Mouse (Mus musculus) heart, embryonic 11.5 days (tissue): ENCODE measurements around the gene Igtp. TPM values are rescaled to one million over a fixed set of nuclear protein-coding genes. Genes with fewer than 3 reads are reported as not detected.
"Not testable (repeated sequence)": the region's sequence is repeated elsewhere in the genome, so short reads cannot be mapped to it uniquely, and the experiment has no call there.

Source experiments
- ATAC-seq: fragments of 200-750 bp; cut with Nextera tagmentation; replicated peaks from 2 replicates; pipeline ENCODE4 v1.8.0; 2017; ENCODE audit warnings: moderate library complexity; ENCODE audit not compliant: insufficient number of reproducible peaks, low FRiP score, low TSS enrichment
- H3K27ac ChIP-seq: fragments of 300-500 bp; sonication (generic); 2 replicates; pipeline ENCODE4 v1.5.1; 2014; ENCODE audit warnings: mild to moderate bottlenecking, low read depth, low read length
- H3K27me3 ChIP-seq: fragments of 300-500 bp; sonication (generic); 2 replicates; pipeline ENCODE4 v1.6.1; 2014; ENCODE audit warnings: mild to moderate bottlenecking, low read length, mixed read lengths; ENCODE audit not compliant: control insufficient read depth, insufficient read depth
- H3K36me3 ChIP-seq: fragments of 300-500 bp; sonication (generic); 2 replicates; pipeline ENCODE4 v1.6.1; 2014; ENCODE audit warnings: mild to moderate bottlenecking, low read length, moderate library complexity, mixed read lengths; ENCODE audit not compliant: control insufficient read depth, insufficient read depth
- H3K4me1 ChIP-seq: fragments of 300-500 bp; sonication (generic); 2 replicates; pipeline ENCODE4 v1.6.1; 2014; ENCODE audit warnings: low read length; ENCODE audit not compliant: control insufficient read depth, insufficient read depth
- H3K4me2 ChIP-seq: fragments of 300-500 bp; sonication (generic); 2 replicates; pipeline ENCODE4 v1.6.1; 2014; ENCODE audit warnings: mild to moderate bottlenecking, moderate library complexity
- H3K4me3 ChIP-seq: fragments of 300-500 bp; sonication (generic); 2 replicates; pipeline ENCODE4 v1.5.1; 2014; ENCODE audit warnings: low read depth, low read length
- H3K9ac ChIP-seq: fragments of 300-500 bp; sonication (generic); 2 replicates; pipeline ENCODE4 v1.6.1; 2014; ENCODE audit warnings: mild to moderate bottlenecking, low read depth, low read length, moderate library complexity
- H3K9me3 ChIP-seq: fragments of 300-500 bp; sonication (generic); replicated peaks from 2 replicates; pipeline ENCODE4 v1.6.1; 2016; ENCODE audit warnings: low read length; ENCODE audit not compliant: control insufficient read depth
- WGBS: fragments of 180-500 bp; shearing (Covaris S2); extraction: QIAGEN DNeasy Blood & Tissue Kit; methylation state at CpG from one replicate; pipeline ENCODE4 v1.1.7; 2014; ENCODE audit not compliant: insufficient replicate concordance; 5-methylcytosine and 5-hydroxymethylcytosine counted together
- polyA plus RNA-seq: library from polyadenylated mRNA; unstranded; fragments of >200 nt; fragmentation: Nextera tagmentation; extraction: Ambion mirVana; gene quantifications from 2 replicates; pipeline ENCODE4 v1.2.1, GENCODE M21; 2014

Igtp gene
- polyA plus RNA-seq, 1 experiment from 2014 or later: 5.3 TPM

GRCm38 (mm10) chr11:58179563-58179962 is 19.8 kb upstream of the Igtp start:
- WGBS: 25% methylated on average over 3 of the region's 3 CpGs
- H3K27ac ChIP-seq: no peak overlapping the region
- no peak overlapping the region for H3K9ac ChIP-seq
- no peak for ATAC-seq
- no peak overlapping the region for H3K4me3 ChIP-seq
- H3K4me2 ChIP-seq: no peak overlapping the region
- H3K27me3 ChIP-seq: no peaks in the 10 kb centered on the region
- no peaks in the 10 kb centered on the region for H3K4me1 ChIP-seq
- peaks cover 11% of the 10 kb centered on the region for H3K36me3 ChIP-seq
- no peaks in the 10 kb centered on the region for H3K9me3 ChIP-seq

- H3K36me3 ChIP-seq: peaks cover 11% of the 10 kb centered on the region
- H3K9me3 ChIP-seq, H3K4me2 ChIP-seq, H3K4me1 ChIP-seq, H3K9ac ChIP-seq, ATAC-seq, H3K27ac ChIP-seq, H3K27me3 ChIP-seq, H3K4me3 ChIP-seq: not testable (repeated sequence)
- 92% methylated on average over 6 of the region's 6 CpGs for WGBS
Measured at GRCm38 (mm10) chr11:58179986-58180385, 19.4 kb upstream of the Igtp start.

GRCm38 (mm10) chr11:58180756-58181155 is 18.6 kb upstream of the Igtp start:
- Histone ChIP-seq H3K4me3 (no peak overlapping the region), H3K4me1 (no peaks in the 10 kb centered on the region), H3K36me3 (peaks cover 3% of the 10 kb centered on the region), H3K9ac (no peak overlapping the region), H3K9me3 (no peaks in the 10 kb centered on the region), H3K27ac (no peak overlapping the region), H3K27me3 (no peaks in the 10 kb centered on the region), H3K4me2 (no peak overlapping the region)
- ATAC-seq: no peak
- 87% methylated on average over 7 of the region's 7 CpGs for WGBS

- H3K4me1 ChIP-seq: no peaks in the 10 kb centered on the region
- no peaks in the 10 kb centered on the region for H3K9me3 ChIP-seq
- no peaks in the 10 kb centered on the region for H3K36me3 ChIP-seq
- H3K27me3 ChIP-seq: no peaks in the 10 kb centered on the region
- no peak overlapping the region for H3K4me2 ChIP-seq
- no peak overlapping the region for H3K4me3 ChIP-seq
- ATAC-seq: no peak
- no peak overlapping the region for H3K9ac ChIP-seq
- 85% methylated on average over 3 of the region's 3 CpGs for WGBS
- no peak overlapping the region for H3K27ac ChIP-seq
Measured at GRCm38 (mm10) chr11:58183579-58183978, 15.8 kb upstream of the Igtp start.

GRCm38 (mm10) chr11:58189675-58190074 is 9.7 kb upstream of the Igtp start:
- Histone ChIP-seq H3K36me3 (no peaks in the 10 kb centered on the region), H3K27me3 (no peaks in the 10 kb centered on the region), H3K9ac (no peak overlapping the region), H3K9me3 (no peaks in the 10 kb centered on the region), H3K4me1 (peaks cover 11% of the 10 kb centered on the region), H3K27ac (no peak overlapping the region), H3K4me3 (no peak overlapping the region), H3K4me2 (no peak overlapping the region)
- WGBS: 92% methylated on average over 6 of the region's 6 CpGs
- ATAC-seq: no peak

- WGBS: 40% methylated on average over 3 of the region's 3 CpGs
- 0 out of 2 replicates have a peak, but pooled peaks have one; percentile 35 for ATAC-seq
Measured at GRCm38 (mm10) chr11:58193326-58193725, 6.0 kb upstream of the Igtp start.

GRCm38 (mm10) chr11:58193860-58194520 is 5.4 kb upstream of the Igtp start:
- Histone ChIP-seq H3K4me1 (peaks cover 11% of the 10 kb centered on the region), H3K36me3 (no peaks in the 10 kb centered on the region), H3K4me2 (peak overlapping the region; percentile 15; the same call in 1 of the 2 replicates), H3K9me3 (no peaks in the 10 kb centered on the region), H3K27me3 (no peaks in the 10 kb centered on the region), H3K4me3 (no peak overlapping the region), H3K27ac (0 out of 2 replicates have a peak overlapping the region, but pooled peaks have one; percentile 31), H3K9ac (no peak overlapping the region)
- WGBS: 32% methylated on average over 4 of the region's 4 CpGs
- no peak for ATAC-seq

More at GRCm38 (mm10) chr11:58193326-58193725, 6.0 kb upstream of the Igtp start:
- Histone ChIP-seq H3K9ac (no peak overlapping the region), H3K4me1 (peaks cover 11% of the 10 kb centered on the region), H3K27me3 (no peaks in the 10 kb centered on the region), H3K27ac (0 out of 2 replicates have a peak overlapping the region, but pooled peaks have one; percentile 31), H3K36me3 (no peaks in the 10 kb centered on the region), H3K9me3 (no peaks in the 10 kb centered on the region), H3K4me3 (no peak overlapping the region), H3K4me2 (peak overlapping the region; percentile 15; the same call in 1 of the 2 replicates)

GRCm38 (mm10) chr11:58198663-58199062 is 693 bp upstream of the Igtp start:
- H3K4me2 ChIP-seq: peak overlapping the region; percentile 79
- no peaks in the 10 kb centered on the region for H3K27me3 ChIP-seq
- H3K4me3 ChIP-seq: peak overlapping the region; percentile 61
- H3K9me3 ChIP-seq: no peaks in the 10 kb centered on the region
- no peaks in the 10 kb centered on the region for H3K36me3 ChIP-seq
- 93% methylated on average over 4 of the region's 4 CpGs for WGBS
- H3K9ac ChIP-seq: no peak overlapping the region
- no peak for ATAC-seq
- peaks cover 5% of the 10 kb centered on the region; the same call in 1 of the 2 replicates for H3K4me1 ChIP-seq
- no peak overlapping the region for H3K27ac ChIP-seq

- H3K4me1 ChIP-seq: no peaks in the 10 kb centered on the region
- ATAC-seq: no peak
- 90% methylated on average over 4 of the region's 4 CpGs for WGBS
- no peak overlapping the region for H3K27ac ChIP-seq
- no peak overlapping the region for H3K4me3 ChIP-seq
- H3K36me3 ChIP-seq: no peaks in the 10 kb centered on the region
- no peaks in the 10 kb centered on the region for H3K9me3 ChIP-seq
- H3K27me3 ChIP-seq: no peaks in the 10 kb centered on the region
- no peak overlapping the region for H3K9ac ChIP-seq
- H3K4me2 ChIP-seq: no peak overlapping the region
Measured at GRCm38 (mm10) chr11:58200226-58200625, 870 bp downstream of the Igtp start.
